Mouse (Mus musculus): ENCODE measurements at regions not wholly inside any gene's neighbourhood (a gene's known extent, or its start where the extent isn't known, plus 50 kb on each side); places are given as distances from the start of the nearest gene placed in this dataset.
"Not testable (repeated sequence)": the region's sequence is repeated elsewhere in the genome, so short reads cannot be mapped to it uniquely, and the experiment has no call there.

- WGBS: 96% methylated on average over 1 of the region's 1 CpGs
- peaks cover 12% of the 10 kb centered on the region for H3K4me1 ChIP-seq (replicated peaks)
- not testable (repeated sequence) for H3K36me3 ChIP-seq; H3K27me3 ChIP-seq; H3K4me3 ChIP-seq; H3K4me2 ChIP-seq; H3K9me3 ChIP-seq; H3K27ac ChIP-seq (replicated peaks); ATAC-seq (ENCODE audit: low read depth); H3K9ac ChIP-seq
Observed at GRCm38 (mm10) chr12:80055894-80056293, 56.9 kb downstream of the Zfp36l1 start.

- no peak for ATAC-seq (ENCODE audit: low read depth)
- Histone ChIP-seq H3K4me2 (no peak overlapping the region), H3K27me3 (no peaks in the 10 kb centered on the region; the same call in 1 of the 2 replicates), H3K4me3 (no peak overlapping the region), H3K27ac (replicated peaks) (no peak overlapping the region), H3K9ac (no peak overlapping the region), H3K9me3 (no peaks in the 10 kb centered on the region), H3K36me3 (no peaks in the 10 kb centered on the region), H3K4me1 (replicated peaks) (peaks cover 7% of the 10 kb centered on the region)
- WGBS: 10% methylated on average over 2 of the region's 2 CpGs
Observed at GRCm38 (mm10) chr12:80055394-80055793, 57.4 kb downstream of the Zfp36l1 start.

- ATAC-seq (ENCODE audit: low read depth): no peak
- Histone ChIP-seq H3K9me3 (no peaks in the 10 kb centered on the region), H3K9ac (no peak overlapping the region), H3K36me3 (no peaks in the 10 kb centered on the region), H3K27ac (replicated peaks) (no peak overlapping the region), H3K4me3 (no peak overlapping the region), H3K4me2 (no peak overlapping the region), H3K4me1 (replicated peaks) (no peaks in the 10 kb centered on the region), H3K27me3 (no peaks in the 10 kb centered on the region; the same call in 1 of the 2 replicates)
- 90% methylated on average over 3 of the region's 3 CpGs for WGBS
Observed at GRCm38 (mm10) chr12:80054655-80055037, 58.2 kb downstream of the Zfp36l1 start.

- Histone ChIP-seq H3K27me3 (no peaks in the 10 kb centered on the region; the same call in 1 of the 2 replicates), H3K4me3 (no peak overlapping the region), H3K9me3 (no peaks in the 10 kb centered on the region), H3K4me1 (replicated peaks) (no peaks in the 10 kb centered on the region), H3K4me2 (no peak overlapping the region), H3K36me3 (no peaks in the 10 kb centered on the region), H3K27ac (replicated peaks) (no peak overlapping the region), H3K9ac (no peak overlapping the region)
- no peak for ATAC-seq (ENCODE audit: low read depth)
- WGBS: 84% methylated on average over 9 of the region's 9 CpGs
Observed at GRCm38 (mm10) chr12:80053902-80054654, 58.7 kb downstream of the Zfp36l1 start.

GRCm38 (mm10) chr12:80048215-80048979, 64.4 kb downstream of the Zfp36l1 start:
- H3K4me3 ChIP-seq: no peak overlapping the region
- WGBS: 88% methylated on average over 4 of the region's 4 CpGs
- H3K9me3 ChIP-seq: no peaks in the 10 kb centered on the region
- H3K36me3 ChIP-seq: no peaks in the 10 kb centered on the region
- H3K27me3 ChIP-seq: no peaks in the 10 kb centered on the region
- no peak for ATAC-seq (ENCODE audit: low read depth)
- H3K9ac ChIP-seq: no peak overlapping the region
- H3K4me1 ChIP-seq (replicated peaks): peaks cover 4% of the 10 kb centered on the region; the same call in 1 of the 2 replicates
- no peak overlapping the region for H3K4me2 ChIP-seq
- no peak overlapping the region for H3K27ac ChIP-seq (replicated peaks)

- Histone ChIP-seq H3K9me3 (no peaks in the 10 kb centered on the region), H3K4me1 (replicated peaks) (peaks cover 4% of the 10 kb centered on the region; the same call in 1 of the 2 replicates), H3K4me3 (no peak overlapping the region), H3K27ac (replicated peaks) (no peak overlapping the region), H3K4me2 (no peak overlapping the region), H3K27me3 (no peaks in the 10 kb centered on the region), H3K9ac (no peak overlapping the region), H3K36me3 (no peaks in the 10 kb centered on the region)
- no peak for ATAC-seq (ENCODE audit: low read depth)
- WGBS: 78% methylated on average over 6 of the region's 6 CpGs
Observed at GRCm38 (mm10) chr12:80046625-80047303, 66.0 kb downstream of the Zfp36l1 start.

GRCm38 (mm10) chr12:80041510-80042324, 71.1 kb downstream of the Zfp36l1 start:
- Histone ChIP-seq H3K27me3 (no peaks in the 10 kb centered on the region), H3K27ac (replicated peaks) (no peak overlapping the region), H3K4me1 (replicated peaks) (peaks cover 4% of the 10 kb centered on the region; the same call in 1 of the 2 replicates), H3K4me2 (no peak overlapping the region), H3K4me3 (no peak overlapping the region), H3K36me3 (no peaks in the 10 kb centered on the region), H3K9me3 (no peaks in the 10 kb centered on the region), H3K9ac (no peak overlapping the region)
- ATAC-seq (ENCODE audit: low read depth): no peak
- WGBS: 85% methylated on average over 11 of the region's 11 CpGs

- no peak overlapping the region for H3K27ac ChIP-seq (replicated peaks)
- ATAC-seq (ENCODE audit: low read depth): no peak
- H3K9ac ChIP-seq: no peak overlapping the region
- 83% methylated on average over 6 of the region's 6 CpGs for WGBS
- H3K4me1 ChIP-seq (replicated peaks): no peaks in the 10 kb centered on the region
- H3K27me3 ChIP-seq: no peaks in the 10 kb centered on the region
- no peak overlapping the region for H3K4me3 ChIP-seq
- H3K9me3 ChIP-seq: no peaks in the 10 kb centered on the region
- H3K4me2 ChIP-seq: no peak overlapping the region
- H3K36me3 ChIP-seq: no peaks in the 10 kb centered on the region
Observed at GRCm38 (mm10) chr12:80041012-80041411, 71.8 kb downstream of the Zfp36l1 start.

GRCm38 (mm10) chr12:80040233-80040632, 72.6 kb downstream of the Zfp36l1 start:
- Histone ChIP-seq H3K27ac (replicated peaks) (no peak overlapping the region), H3K36me3 (no peaks in the 10 kb centered on the region), H3K27me3 (no peaks in the 10 kb centered on the region), H3K4me1 (replicated peaks) (no peaks in the 10 kb centered on the region), H3K4me3 (no peak overlapping the region), H3K9ac (no peak overlapping the region), H3K9me3 (no peaks in the 10 kb centered on the region), H3K4me2 (no peak overlapping the region)
- WGBS: 77% methylated on average over 9 of the region's 9 CpGs
- ATAC-seq (ENCODE audit: low read depth): no peak

GRCm38 (mm10) chr12:80039150-80039549, 73.7 kb downstream of the Zfp36l1 start:
- Histone ChIP-seq H3K9me3 (no peaks in the 10 kb centered on the region), H3K27me3 (no peaks in the 10 kb centered on the region), H3K4me1 (replicated peaks) (no peaks in the 10 kb centered on the region), H3K9ac (no peak overlapping the region), H3K36me3 (no peaks in the 10 kb centered on the region), H3K4me2 (no peak overlapping the region), H3K27ac (replicated peaks) (no peak overlapping the region), H3K4me3 (no peak overlapping the region)
- 70% methylated on average over 1 of the region's 1 CpGs for WGBS
- no peak for ATAC-seq (ENCODE audit: low read depth)

- Histone ChIP-seq H3K4me3 (no peak overlapping the region), H3K27me3 (no peaks in the 10 kb centered on the region), H3K9me3 (no peaks in the 10 kb centered on the region), H3K36me3 (no peaks in the 10 kb centered on the region), H3K4me1 (replicated peaks) (no peaks in the 10 kb centered on the region), H3K9ac (no peak overlapping the region), H3K27ac (replicated peaks) (no peak overlapping the region), H3K4me2 (no peak overlapping the region)
- ATAC-seq (ENCODE audit: low read depth): no peak
- WGBS: 85% methylated on average over 6 of the region's 6 CpGs
Observed at GRCm38 (mm10) chr12:80035500-80036271, 77.1 kb downstream of the Zfp36l1 start.

Data from neural tube, embryonic 13.5 days (tissue).